Mouse (Mus musculus): ENCODE data around the gene Mcf2l.

GRCm38 (mm10) chr8:12962541-12963380 is 89.2 kb downstream of the Mcf2l start:
- TF ChIP-seq CTCF (IDR thresholded peaks at IDR 0.05) (no peak), EP300 (IDR thresholded peaks at IDR 0.05) (no peak)

Data from lung, postnatal 0 days (tissue).